Mouse (Mus musculus) erythroblast, embryonic 14.5 days (primary cell): ENCODE measurements around the gene Tpbg.

Source experiments
- GATA1 ChIP-seq: IDR thresholded peaks from 2 replicates; pipeline ENCODE4 v1.6.1; 2012; ENCODE audit warnings: low read length, inconsistent platforms, mixed read lengths
- TAL1 ChIP-seq: IDR thresholded peaks from 3 replicates; pipeline ENCODE4 v1.6.1; 2012; ENCODE audit warnings: low read length, inconsistent platforms, mixed read lengths

DNA sequence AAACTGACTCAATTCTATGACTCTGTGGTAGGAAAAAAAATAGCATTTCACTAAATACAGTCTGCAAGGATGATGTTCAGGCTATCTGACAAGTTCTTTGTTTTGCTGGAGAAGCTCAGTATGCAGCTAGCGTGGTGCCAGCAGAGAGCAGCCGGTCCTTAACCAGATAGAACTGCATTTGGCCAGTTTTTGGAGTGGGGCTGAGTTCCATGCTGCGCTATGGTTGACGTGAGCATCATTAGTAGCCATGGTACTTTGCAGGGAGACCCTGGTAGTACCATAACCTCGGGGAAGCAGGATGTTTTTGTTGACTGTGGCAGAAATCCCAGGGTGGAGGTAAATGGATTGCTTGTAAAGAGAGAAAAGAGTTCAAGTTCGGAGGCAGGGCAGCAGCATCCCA, 14.3 kb downstream of the Tpbg start:
- TF ChIP-seq GATA1 (no peak), TAL1 (no peak)
